ENCODE assay signal across 8 mouse cellular contexts in genomic region chr2:104318881-104319280, GRCm38 (mm10).
DNase-seq lines count a peak whose midpoint lies in the region; ATAC-seq lines count a peak whose summit lies in the region.

No protein-coding gene starts in this region.

- no peak overlapping the region for H3K9ac ChIP-seq in midbrain, embryonic 13.5 days (replicated peaks)
- no peak overlapping the region for H3K9ac ChIP-seq in midbrain, embryonic 11.5 days (ENCODE audit: low read length)

- no peaks in the 10 kb centered on the region for H3K27me3 ChIP-seq in midbrain, embryonic 13.5 days
- H3K27me3 ChIP-seq in midbrain, embryonic 11.5 days (ENCODE audit: control insufficient read depth, insufficient read depth, low read length) = no peaks in the 10 kb centered on the region

- no peaks in the 10 kb centered on the region for H3K9me3 ChIP-seq in midbrain, embryonic 13.5 days
- no peaks in the 10 kb centered on the region for H3K9me3 ChIP-seq in midbrain, embryonic 11.5 days (ENCODE audit: control insufficient read depth, low read length)

- H3K36me3 ChIP-seq in midbrain, embryonic 13.5 days = no peaks in the 10 kb centered on the region
- H3K36me3 ChIP-seq in midbrain, embryonic 11.5 days (ENCODE audit: control insufficient read depth, insufficient read depth, low read length) = no peaks in the 10 kb centered on the region

- 63% methylated on average over 8 of the region's 8 CpGs for WGBS in midbrain, embryonic 13.5 days
- WGBS in midbrain, embryonic 11.5 days = 62% methylated on average over 8 of the region's 8 CpGs

- H3K4me3 ChIP-seq in midbrain, embryonic 13.5 days (replicated peaks) = no peak overlapping the region
- no peak overlapping the region for H3K4me3 ChIP-seq in midbrain, embryonic 11.5 days (ENCODE audit: low read depth, low read length)

- H3K27ac ChIP-seq in midbrain, embryonic 13.5 days = no peak overlapping the region
- no peak overlapping the region for H3K27ac ChIP-seq in midbrain, embryonic 11.5 days (ENCODE audit: low read depth, low read length)

- H3K4me2 ChIP-seq in midbrain, embryonic 13.5 days (replicated peaks) = no peak overlapping the region
- H3K4me2 ChIP-seq in midbrain, embryonic 11.5 days = no peak overlapping the region

- ATAC-seq in midbrain, embryonic 13.5 days = peak; percentile 43; the same call in 1 of the 2 replicates
- no peak for ATAC-seq in midbrain, embryonic 11.5 days (ENCODE audit: low FRiP score)

- peak; percentile 27 to 76 for DNase-seq in adrenal gland, adult (ENCODE audit: inconsistent age in 2 of 2, low spot score in 1 of 2)
- DNase-seq in adrenal gland, postnatal 4 days (ENCODE audit: low spot score in 2 of 2) = no peak
- DNase-seq in midbrain, embryonic 11.5 days (ENCODE audit: low spot score, missing footprints) = no peak
- peak; percentile 34 to 65 for DNase-seq in left cerebral cortex, adult 18-20 months (ENCODE audit: low spot score in 2 of 2)
- peak; percentile 65 to 76 for DNase-seq in right cerebral cortex, postnatal 36 days (ENCODE audit: low spot score in 2 of 2)
- DNase-seq in testis, postnatal 14 days (ENCODE audit: low spot score) = no peak
- no peak for DNase-seq in thymus, postnatal 25 days

- H3K4me1 ChIP-seq in midbrain, embryonic 13.5 days (replicated peaks) = peaks cover 10% of the 10 kb centered on the region; the same call in 1 of the 2 replicates
- no peaks in the 10 kb centered on the region; the same call in 1 of the 2 replicates for H3K4me1 ChIP-seq in midbrain, embryonic 11.5 days (ENCODE audit: control insufficient read depth, insufficient read depth, low read length)

Comparison
In these comparisons a context has a peak if more than half of its experiments do, and no peak if none do; other contexts are left out.
1. DNase-seq: peak in adrenal gland, adult (2 of 2), left cerebral cortex, adult 18-20 months (2 of 2) and right cerebral cortex, postnatal 36 days (2 of 2); none in adrenal gland, postnatal 4 days (0 of 2), midbrain, embryonic 11.5 days (single experiment), testis, postnatal 14 days (single experiment) and thymus, postnatal 25 days (single experiment).